Mouse (Mus musculus) bone marrow macrophage, adult 2 months (primary cell): Measurements from ENCODE around the gene Rasgef1c. TPM values are rescaled to one million over a fixed set of nuclear protein-coding genes. Genes with fewer than 3 reads are reported as not detected.

Experiments
- H3K27ac ChIP-seq: 2 replicates; pipeline ENCODE4 v1.5.1; 2012; ENCODE audit warnings: low read depth, low read length; ENCODE audit not compliant: insufficient read depth
- H3K4me1 ChIP-seq: 2 replicates; pipeline ENCODE4 v1.6.1; 2012; ENCODE audit warnings: low read length; ENCODE audit not compliant: control insufficient read depth, insufficient read depth
- H3K4me3 ChIP-seq: 2 replicates; pipeline ENCODE4 v1.5.1; 2012; ENCODE audit warnings: mild to moderate bottlenecking, low read length, moderate library complexity; ENCODE audit not compliant: insufficient read depth
- CTCF ChIP-seq: IDR thresholded peaks from 2 replicates; pipeline ENCODE4 v1.5.1; 2012; ENCODE audit warnings: low read depth, mild to moderate bottlenecking, low read length, moderate library complexity
- POLR2A ChIP-seq: IDR thresholded peaks from 2 replicates; pipeline ENCODE4 v1.6.1; 2012; ENCODE audit warnings: mild to moderate bottlenecking, low read depth, low read length, borderline replicate concordance
- polyA plus RNA-seq: library from polyadenylated mRNA; stranded (reverse); fragments of >200 nt; gene quantifications from 2 replicates; pipeline ENCODE4 v1.2.4, GENCODE M21; 2012; ENCODE audit not compliant: missing spikeins, insufficient read depth, insufficient read length

The Rasgef1c gene
- polyA plus RNA-seq, 1 experiment, result not detected

DNA sequence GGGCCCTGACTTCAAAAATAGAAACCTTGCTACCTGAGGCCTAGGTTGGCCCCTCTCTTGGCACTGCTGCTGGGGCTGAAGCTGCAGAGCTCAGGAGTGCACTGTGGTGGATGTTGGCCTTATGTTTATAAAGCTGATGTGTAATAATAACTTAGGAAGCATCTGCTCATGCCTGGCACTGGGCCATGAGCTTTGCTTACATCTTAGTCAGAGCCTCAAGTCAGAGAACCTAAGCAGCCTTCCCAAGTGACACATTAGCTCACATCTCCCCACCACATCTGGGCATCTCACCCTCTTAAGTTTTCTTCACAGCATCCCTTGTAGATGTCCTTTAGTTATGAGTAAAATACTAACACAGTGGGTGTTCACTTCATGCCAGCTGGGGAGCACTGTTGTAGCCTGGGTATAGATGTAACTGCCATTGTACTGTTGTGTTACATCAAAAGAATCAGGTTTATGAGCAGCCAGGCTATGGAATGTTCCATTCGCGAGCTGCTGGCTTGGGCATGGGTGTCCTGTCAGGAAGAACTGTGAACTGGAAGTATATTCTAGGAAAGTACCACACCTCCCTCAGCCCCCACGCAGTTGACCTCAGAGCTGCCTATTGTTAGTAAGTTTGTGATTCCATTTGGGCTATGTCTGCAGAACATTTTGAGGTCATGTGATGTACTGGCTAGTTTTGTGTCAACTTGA lies 21.5 kb upstream of the Rasgef1c start:
- TF ChIP-seq POLR2A (no peak), CTCF (no peak)
- Histone ChIP-seq H3K4me3 (no peak overlapping the region), H3K4me1 (peaks cover 2% of the 10 kb centered on the region; the same call in 1 of the 2 replicates), H3K27ac (no peak overlapping the region)

DNA sequence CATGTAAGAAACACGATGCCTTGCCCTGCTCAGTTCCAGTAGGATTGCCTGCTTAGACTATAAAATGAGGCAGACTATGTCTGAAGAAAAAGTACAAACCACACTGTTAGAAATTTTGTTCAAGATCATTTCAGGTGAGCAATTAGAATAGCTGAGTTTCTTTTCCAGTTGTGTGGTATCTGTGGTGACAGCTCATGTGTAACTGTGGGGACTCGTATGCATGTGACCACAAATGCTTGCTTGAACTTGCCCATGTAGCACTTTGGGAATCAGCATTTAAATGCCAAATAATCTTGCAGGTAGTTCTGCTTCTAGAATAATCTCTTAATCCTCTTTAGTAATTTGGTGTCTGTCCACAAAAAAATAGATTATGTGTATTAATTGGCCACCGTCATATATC lies 18.2 kb upstream of the Rasgef1c start:
- TF ChIP-seq CTCF, result no peak
- no peak for TF ChIP-seq POLR2A
- H3K27ac ChIP-seq, result no peak overlapping the region
- no peak overlapping the region for H3K4me3 ChIP-seq
- peaks cover 2% of the 10 kb centered on the region; the same call in 1 of the 2 replicates for H3K4me1 ChIP-seq

DNA sequence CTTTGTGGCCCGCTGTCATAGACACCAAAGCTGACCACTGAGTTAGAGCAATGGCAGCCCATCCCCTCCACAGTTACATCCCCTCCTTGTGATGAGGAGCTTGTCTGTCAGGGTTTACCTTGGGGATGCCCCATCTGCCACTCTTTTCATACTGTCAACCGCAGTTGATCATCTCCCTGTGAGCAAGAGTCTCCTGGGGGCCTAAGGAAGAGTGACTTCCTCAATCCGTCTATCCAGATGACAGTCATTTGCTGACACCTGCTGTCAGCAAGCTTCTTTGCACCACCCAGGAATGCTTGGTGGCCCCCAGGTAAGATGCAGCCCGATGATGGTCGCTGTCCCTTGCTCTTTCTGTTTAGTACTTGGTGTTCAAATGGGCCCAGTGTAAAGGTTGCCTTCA lies 13.2 kb upstream of the Rasgef1c start:
- H3K27ac ChIP-seq, result no peak overlapping the region
- H3K4me1 ChIP-seq, result no peaks in the 10 kb centered on the region
- TF ChIP-seq CTCF (no peak), POLR2A (no peak)
- no peak overlapping the region for H3K4me3 ChIP-seq

DNA sequence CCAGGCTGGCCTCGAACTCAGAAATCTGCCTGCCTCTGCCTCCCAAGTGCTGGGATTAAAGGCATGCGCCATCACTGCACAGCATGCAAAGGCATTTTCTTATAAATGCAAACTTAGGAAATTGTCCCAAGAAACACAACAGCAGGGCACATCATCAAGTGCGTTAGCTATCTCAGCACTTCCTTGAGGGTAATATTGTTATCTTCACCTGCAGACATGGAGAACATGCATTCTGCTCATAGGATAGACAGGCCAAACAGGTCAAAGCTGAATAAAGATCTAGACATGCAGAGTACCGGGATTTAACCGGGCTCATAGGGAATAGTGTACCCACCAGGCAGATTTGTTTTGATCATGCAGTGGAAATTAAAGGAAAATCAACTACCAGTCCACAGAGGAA lies 9.6 kb upstream of the Rasgef1c start:
- Histone ChIP-seq H3K4me1 (no peaks in the 10 kb centered on the region), H3K27ac (no peak overlapping the region), H3K4me3 (no peak overlapping the region)
- no peak for TF ChIP-seq CTCF
- TF ChIP-seq POLR2A, result no peak

DNA sequence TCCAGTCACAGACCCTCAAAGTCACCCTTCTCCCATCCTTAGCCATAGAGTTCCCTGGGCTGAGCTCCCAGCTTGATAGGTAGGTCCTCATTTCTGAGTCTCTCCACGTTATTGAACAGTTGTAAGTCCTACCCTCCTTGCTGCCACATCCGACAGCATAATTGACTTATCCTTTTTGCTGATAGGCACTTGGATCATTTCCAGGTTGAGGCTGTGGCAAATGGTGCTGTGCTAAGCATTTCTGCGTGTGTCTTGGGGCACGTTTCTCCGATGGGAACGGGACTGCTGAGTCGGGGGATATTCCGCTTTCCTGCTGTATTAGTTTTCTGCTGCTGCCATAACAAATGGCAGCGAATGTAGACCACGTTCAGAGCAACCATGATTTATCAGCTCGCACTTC lies 7.8 kb upstream of the Rasgef1c start:
- no peak overlapping the region for H3K4me3 ChIP-seq
- H3K4me1 ChIP-seq, result no peaks in the 10 kb centered on the region
- TF ChIP-seq POLR2A, result no peak
- TF ChIP-seq CTCF, result no peak
- no peak overlapping the region for H3K27ac ChIP-seq

DNA sequence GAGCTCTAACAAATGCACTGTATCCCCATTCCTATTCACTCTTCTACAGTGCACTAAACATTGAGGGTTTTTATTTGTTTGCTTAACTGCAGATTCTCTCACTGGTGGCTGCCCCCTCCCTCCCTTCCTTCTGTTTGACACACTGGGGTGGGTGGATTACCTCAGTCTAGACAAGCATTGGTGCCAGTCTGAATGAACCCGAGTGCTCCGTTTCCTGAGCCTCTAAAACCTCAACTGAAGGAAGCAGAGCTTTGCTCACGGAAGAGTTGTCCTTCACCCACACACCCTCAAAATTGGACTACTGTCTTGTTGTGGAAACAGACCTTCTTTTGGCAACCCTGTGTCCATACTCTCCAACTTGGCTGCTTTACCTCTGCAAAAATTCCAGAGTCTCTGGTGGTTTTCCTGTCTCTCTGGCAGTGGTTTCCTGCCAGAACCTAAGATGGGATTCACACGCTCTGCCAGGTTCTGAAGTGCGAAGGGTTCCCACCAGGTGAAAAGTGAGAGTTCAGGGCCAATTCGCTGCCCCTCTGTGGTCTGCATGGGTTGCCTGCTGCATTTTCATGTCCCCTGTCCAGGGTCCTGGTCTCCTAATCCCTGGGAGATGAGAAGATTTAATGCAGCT lies 5.6 kb upstream of the Rasgef1c start:
- Histone ChIP-seq H3K4me1 (no peaks in the 10 kb centered on the region), H3K27ac (no peak overlapping the region)
- no peak for TF ChIP-seq CTCF
- TF ChIP-seq POLR2A, result no peak

DNA sequence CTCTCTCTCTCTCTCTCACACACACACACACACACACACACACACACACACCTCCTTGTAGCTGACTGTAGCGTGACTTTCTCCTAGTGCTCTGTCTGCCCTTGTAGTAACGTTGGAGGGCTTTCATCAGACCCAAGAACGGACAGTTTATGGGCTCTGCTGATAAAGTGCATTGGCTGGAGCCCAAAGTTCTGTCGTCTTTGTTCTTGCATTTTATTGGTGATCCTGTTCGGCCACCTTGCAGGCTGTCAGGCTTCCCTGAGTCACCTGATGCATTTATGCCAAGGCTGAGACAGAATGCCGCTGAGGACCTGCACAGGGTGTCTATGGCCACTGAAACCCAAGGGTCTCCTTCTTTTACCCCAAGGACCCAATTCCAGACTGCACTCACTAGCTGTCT lies 1.6 kb upstream of the Rasgef1c start:
- Histone ChIP-seq H3K4me1 (no peaks in the 10 kb centered on the region), H3K4me3 (no peak overlapping the region), H3K27ac (no peak overlapping the region)
- TF ChIP-seq POLR2A, result no peak
- TF ChIP-seq CTCF, result no peak

More for the DNA sequence above, 5.6 kb upstream of the Rasgef1c start:
- no peak overlapping the region for H3K4me3 ChIP-seq

DNA sequence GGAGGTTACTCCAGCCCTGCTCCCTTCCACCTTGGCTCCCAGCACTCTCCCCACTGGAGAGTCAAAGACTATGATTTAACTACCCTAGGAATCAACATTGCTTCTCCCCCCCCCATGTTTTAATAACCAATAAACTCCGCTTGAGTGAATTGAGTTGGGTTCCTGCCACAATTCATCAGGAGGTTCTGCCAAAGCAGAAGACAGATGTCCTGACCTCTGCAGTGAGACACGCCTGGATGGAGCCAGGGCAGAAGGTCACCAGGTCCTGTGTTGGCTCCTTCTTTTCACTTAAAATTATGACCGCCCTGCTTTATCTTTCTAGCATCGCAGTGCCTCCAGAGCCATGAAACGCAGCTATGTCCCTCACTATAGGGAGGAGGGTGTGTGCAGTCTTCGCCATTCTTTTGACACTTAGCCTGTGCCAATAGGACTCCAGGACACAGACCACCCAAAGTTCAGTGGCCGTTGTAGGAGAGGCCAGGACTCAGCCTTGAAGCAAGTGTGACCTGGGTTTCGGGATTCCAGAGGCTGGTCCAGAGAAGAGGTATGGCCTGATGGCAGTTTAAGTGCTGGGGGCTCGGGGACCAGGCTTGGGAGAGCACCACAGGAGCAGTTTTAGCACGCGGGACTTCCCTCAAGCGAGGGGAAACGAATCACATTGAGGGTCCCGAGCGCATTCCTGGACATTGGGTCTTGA lies 525 bp upstream of the Rasgef1c start:
- H3K27ac ChIP-seq, result no peak overlapping the region
- H3K4me3 ChIP-seq, result peak overlapping the region; percentile 51; the same call in 1 of the 2 replicates
- TF ChIP-seq CTCF, result no peak
- TF ChIP-seq POLR2A, result no peak
- no peaks in the 10 kb centered on the region for H3K4me1 ChIP-seq

DNA sequence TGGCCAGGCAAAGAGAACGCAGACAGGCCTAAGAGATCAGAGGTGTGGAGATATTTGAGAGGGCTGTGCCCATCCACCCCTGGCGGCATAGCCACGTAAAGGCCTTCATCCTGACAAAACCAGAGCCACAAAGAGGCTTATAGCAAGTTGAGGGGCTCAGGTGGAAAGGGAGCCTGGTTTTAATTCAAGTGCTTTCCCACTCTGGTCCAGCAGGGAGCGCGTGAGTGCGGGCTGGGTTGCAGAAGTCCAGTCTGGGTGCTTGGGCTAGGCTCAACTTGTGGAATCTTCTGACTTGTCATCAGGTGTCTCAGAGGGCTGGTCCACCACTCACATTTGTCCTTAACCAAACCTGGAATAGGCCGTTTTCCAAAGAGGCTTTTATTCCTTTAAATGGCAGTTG lies 1.7 kb downstream of the Rasgef1c start:
- TF ChIP-seq CTCF (peak; percentile 20), POLR2A (no peak)
- no peaks in the 10 kb centered on the region for H3K4me1 ChIP-seq
- no peak overlapping the region for H3K27ac ChIP-seq
- H3K4me3 ChIP-seq, result no peak overlapping the region
